Mouse (Mus musculus) C3H10T1/2 (cell line): ENCODE data around the gene Apeh. TPM values are rescaled to one million over a fixed set of nuclear protein-coding genes. Genes with fewer than 3 reads are reported as not detected.

Experiments used
- polyA plus RNA-seq, 2 experiments: library from polyadenylated mRNA; unstranded; fragments of >200 nt; fragmentation: generic; extraction: Trizol; gene quantifications; one replicate each; pipeline ENCODE4 v1.2.1; 2012; ENCODE audit warnings: missing spikeins in 2 of 2

Gene Apeh
- 10 to 100 TPM; 82.7 to 98.4 TPM for polyA plus RNA-seq

GRCm38 (mm10) chr9:108094184-108094941 is at the start of gene Apeh:
Apeh (minus strand) TSS chr9:108094606.

GRCm38 (mm10) chr9:108082988-108083431 is 11.4 kb downstream of the Apeh start, which contains the start of gene Rnf123:
Rnf123 (minus strand) TSS chr9:108083346.

GRCm38 (mm10) chr9:108080168-108080567 is 14.2 kb downstream of the Apeh start, which contains the start of gene Mst1:
Mst1 (plus strand) TSS chr9:108080436.

GRCm38 (mm10) chr9:108052885-108053664 is 41.3 kb downstream of the Apeh start, which contains the start of gene Amigo3:
Amigo3 (plus strand) TSS chr9:108053159.

GRCm38 (mm10) chr9:108049016-108049455 is 45.4 kb downstream of the Apeh start, which contains the start of gene Gmppb:
Gmppb (plus strand) TSS chr9:108049242.

Other genes with a start within 250 kb of the Apeh start
- 10 to 100 TPM in 1 of 2 experiments, 1 to 10 TPM in 1; 1.3 to 11.3 TPM for gene Rbm6, start 221.4 kb downstream of the Apeh start, polyA plus RNA-seq
- 10 to 100 TPM; 12.1 to 12.4 TPM for gene Mon1a, start 206.5 kb downstream of the Apeh start, polyA plus RNA-seq
- gene Mst1r, start 187.7 kb downstream of the Apeh start, polyA plus RNA-seq, result under 1 TPM; 0.01 to 0.37 TPM
- gene Actl11, start 166.1 kb downstream of the Apeh start, polyA plus RNA-seq, result not detected
- gene Camkv, start 158.9 kb downstream of the Apeh start, polyA plus RNA-seq, result not detected
- gene Traip, start 144.5 kb downstream of the Apeh start, polyA plus RNA-seq, result 10 to 100 TPM in 1 of 2 experiments, 1 to 10 TPM in 1; 6.0 to 11.0 TPM
- 10 to 100 TPM in 1 of 2 experiments, 1 to 10 TPM in 1; 1.4 to 20.0 TPM for gene Uba7, start 119.1 kb downstream of the Apeh start, polyA plus RNA-seq
- gene Gm20661, start 111.5 kb downstream of the Apeh start, polyA plus RNA-seq, result not detected
- 10 to 100 TPM in 1 of 2 experiments, 1 to 10 TPM in 1; 5.8 to 11.8 TPM for gene Inka1, start 108.7 kb downstream of the Apeh start, polyA plus RNA-seq
- gene Cdhr4, start 102.1 kb downstream of the Apeh start, polyA plus RNA-seq, result under 1 TPM in 1 of 2 experiments, not detected in 1; 0.40 TPM
- under 1 TPM; 0.15 to 0.91 TPM for gene Gm20662, start 98.3 kb downstream of the Apeh start, polyA plus RNA-seq
- 10 to 100 TPM; 20.1 to 64.7 TPM for gene Ip6k1, start 92.1 kb downstream of the Apeh start, polyA plus RNA-seq
- 10 to 100 TPM; 14.7 to 20.6 TPM for gene Gmppb, start 45.4 kb downstream of the Apeh start, polyA plus RNA-seq
- 1 to 10 TPM in 1 of 2 experiments, under 1 TPM in 1; 0.61 to 3.6 TPM for gene Amigo3, start 41.4 kb downstream of the Apeh start, polyA plus RNA-seq
- under 1 TPM; 0.05 to 0.18 TPM for gene Mst1, start 14.2 kb downstream of the Apeh start, polyA plus RNA-seq
- gene Rnf123, start 11.3 kb downstream of the Apeh start, polyA plus RNA-seq, result 10 to 100 TPM; 15.3 to 28.3 TPM
- under 1 TPM; 0.13 to 0.14 TPM for gene Bsn, start 95.8 kb upstream of the Apeh start, polyA plus RNA-seq
- 10 to 100 TPM in 1 of 2 experiments, 1 to 10 TPM in 1; 8.1 to 96.8 TPM for gene Dag1, start 169.4 kb upstream of the Apeh start, polyA plus RNA-seq
- 10 to 100 TPM in 1 of 2 experiments, 1 to 10 TPM in 1; 8.9 to 63.2 TPM for gene Nicn1, start 195.8 kb upstream of the Apeh start, polyA plus RNA-seq
- gene Amt, start 202.2 kb upstream of the Apeh start, polyA plus RNA-seq, result 1 to 10 TPM in 1 of 2 experiments, under 1 TPM in 1; 0.23 to 6.4 TPM
- 100 to 1,000 TPM; 144 to 229 TPM for gene Rhoa, start 211.5 kb upstream of the Apeh start, polyA plus RNA-seq
- gene Tcta, start 211.6 kb upstream of the Apeh start, polyA plus RNA-seq, result 10 to 100 TPM; 11.0 to 48.4 TPM
- 100 to 1,000 TPM; 786 to 822 TPM for gene Gpx1, start 244.3 kb upstream of the Apeh start, polyA plus RNA-seq